Mouse (Mus musculus): ENCODE data around the gene Exd1.

Gene Exd1

GRCm38 (mm10) chr2:119547522-119548370 lies at the start of gene Exd1, which contains the start of gene Chp1:
TSS of gene Exd1 (minus strand) at chr2:119547627.
TSS of gene Chp1 (plus strand) at chr2:119547697.
- peak; percentile 99 to 100 for DNase-seq

GRCm38 (mm10) chr2:119596781-119597330 lies 49.4 kb upstream of the Exd1 start:
- peak; percentile 39 to 60 for DNase-seq

- no peak for DNase-seq
Observed at GRCm38 (mm10) chr2:119595308-119595707, 47.9 kb upstream of the Exd1 start.

DNA sequence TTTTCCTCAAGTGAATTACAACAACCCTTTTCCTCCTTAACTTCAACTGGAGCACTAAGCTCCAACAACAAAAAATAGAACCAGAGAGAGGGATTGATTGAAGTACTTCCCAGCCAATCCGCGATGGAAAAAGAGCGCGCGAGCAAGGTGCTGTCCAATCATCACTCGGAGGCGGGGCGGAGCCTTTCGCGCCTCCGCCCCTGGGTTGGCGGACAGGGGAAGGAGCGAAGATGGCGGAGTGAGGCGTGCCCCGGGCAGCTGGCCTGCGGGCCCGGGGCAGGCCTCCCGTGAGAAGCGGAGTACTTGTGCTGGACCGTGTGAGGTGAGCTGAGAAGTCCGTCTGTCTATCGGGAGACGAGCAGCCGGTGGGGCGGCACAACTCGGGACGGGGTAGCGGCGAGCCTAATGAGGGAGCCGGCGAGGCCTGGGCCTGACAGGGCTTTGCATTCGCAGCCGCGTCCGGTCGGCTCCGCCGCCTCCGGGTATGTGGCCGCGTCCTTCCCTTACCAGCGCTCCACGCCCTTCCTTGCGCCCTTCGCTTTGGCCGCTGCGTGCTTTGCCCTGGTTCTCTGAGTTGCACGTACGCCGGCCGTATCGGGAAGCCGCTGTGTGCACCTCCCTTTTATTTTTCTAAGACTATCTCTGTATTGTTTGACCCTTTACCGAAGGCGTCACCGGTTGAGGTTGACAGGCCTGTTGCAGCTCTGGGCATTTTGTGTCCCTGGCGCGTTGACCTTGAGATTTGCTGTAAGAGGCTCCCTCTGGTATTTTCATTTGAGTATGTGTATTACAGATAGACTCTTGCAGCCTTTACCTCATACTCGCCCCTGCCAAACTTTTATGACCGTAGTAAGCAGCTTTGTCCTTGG lies 46.9 kb upstream of the Exd1 start:
- peak; percentile 97 to 99 for DNase-seq

GRCm38 (mm10) chr2:119593765-119594112 lies 46.3 kb upstream of the Exd1 start:
- peak in 1 of 2 experiments; percentile 15 for DNase-seq

DNA sequence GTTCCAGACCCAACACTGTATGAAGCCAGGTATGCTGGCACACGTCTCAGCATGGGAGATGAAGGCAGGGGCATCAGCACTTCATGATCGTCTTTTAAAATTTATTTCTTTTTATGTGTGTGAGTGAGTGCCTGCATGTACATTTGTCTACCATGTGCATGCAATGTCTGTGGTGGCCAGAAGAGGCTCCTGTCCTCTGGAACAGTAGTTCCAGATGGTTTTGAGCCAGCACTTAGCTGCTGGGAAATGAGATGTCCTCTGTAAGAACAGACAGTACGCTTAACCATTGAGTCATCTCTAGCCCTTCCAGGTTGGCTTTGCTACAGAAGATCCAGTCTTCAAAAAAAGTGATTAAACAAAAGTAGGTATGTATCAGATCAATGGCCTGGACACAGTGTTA lies 43.8 kb upstream of the Exd1 start:
- DNase-seq = no peak

DNA sequence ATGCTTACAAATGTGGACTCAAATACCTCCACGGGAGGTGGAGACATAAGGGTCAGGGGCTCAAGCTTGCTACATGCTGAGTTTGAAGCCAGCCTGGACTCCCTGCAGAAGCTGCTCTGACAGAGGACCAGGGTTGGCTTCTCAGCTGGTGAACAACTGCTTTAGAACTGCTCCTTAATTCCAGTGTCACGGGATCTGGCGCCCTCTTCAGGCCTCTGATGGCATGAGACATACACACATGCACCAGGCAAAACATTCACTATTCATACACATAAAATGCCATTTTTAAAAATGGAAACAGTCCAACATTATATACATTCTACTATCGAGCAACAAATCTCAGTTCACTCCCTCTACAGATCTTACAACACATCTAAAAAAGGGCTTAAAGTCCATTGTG lies 40.0 kb upstream of the Exd1 start:
- DNase-seq = peak; percentile 43 to 66

- DNase-seq = no peak
Observed at GRCm38 (mm10) chr2:119584282-119584681, 36.9 kb upstream of the Exd1 start.

DNA sequence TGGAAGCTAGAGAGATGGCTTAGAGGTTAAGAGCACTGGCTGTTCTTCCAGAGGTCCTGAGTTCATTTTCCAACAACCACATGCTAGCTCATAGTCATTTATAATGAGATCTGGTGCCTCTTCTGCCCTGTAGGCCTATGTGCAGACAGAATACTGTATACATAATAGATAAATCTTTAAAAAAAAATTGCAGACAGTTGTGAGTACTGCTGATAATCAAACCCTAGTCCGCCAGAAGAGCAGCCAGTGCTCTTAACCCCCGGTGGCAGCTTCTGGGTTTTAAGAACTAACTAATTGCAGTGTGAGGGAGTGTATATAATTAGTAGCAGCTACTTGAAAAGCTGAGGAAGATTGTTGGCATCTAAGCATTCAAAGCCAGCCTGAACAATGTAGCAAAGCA lies 36.0 kb upstream of the Exd1 start:
- no peak for DNase-seq

DNA sequence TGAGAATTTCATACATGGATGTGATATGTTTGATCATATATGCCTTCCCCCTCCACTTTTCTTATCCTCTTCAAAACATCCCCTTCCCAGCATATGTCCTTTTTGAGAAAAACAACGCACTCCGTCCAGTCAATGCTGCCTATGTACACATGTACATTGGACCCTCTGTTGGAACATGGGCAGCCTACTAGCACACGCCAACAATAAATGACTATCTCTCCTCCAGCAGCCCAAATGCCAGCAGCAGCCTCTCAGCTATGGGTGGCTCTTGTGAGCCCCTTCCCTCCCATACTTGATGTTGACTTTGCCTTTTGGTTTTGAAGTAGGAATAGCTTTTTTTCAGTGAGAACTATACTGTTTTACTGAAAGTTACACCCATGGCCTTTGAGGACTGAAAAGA lies 34.1 kb upstream of the Exd1 start:
- DNase-seq = no peak

GRCm38 (mm10) chr2:119572471-119572870 lies 25.0 kb upstream of the Exd1 start:
- no peak for DNase-seq

DNA sequence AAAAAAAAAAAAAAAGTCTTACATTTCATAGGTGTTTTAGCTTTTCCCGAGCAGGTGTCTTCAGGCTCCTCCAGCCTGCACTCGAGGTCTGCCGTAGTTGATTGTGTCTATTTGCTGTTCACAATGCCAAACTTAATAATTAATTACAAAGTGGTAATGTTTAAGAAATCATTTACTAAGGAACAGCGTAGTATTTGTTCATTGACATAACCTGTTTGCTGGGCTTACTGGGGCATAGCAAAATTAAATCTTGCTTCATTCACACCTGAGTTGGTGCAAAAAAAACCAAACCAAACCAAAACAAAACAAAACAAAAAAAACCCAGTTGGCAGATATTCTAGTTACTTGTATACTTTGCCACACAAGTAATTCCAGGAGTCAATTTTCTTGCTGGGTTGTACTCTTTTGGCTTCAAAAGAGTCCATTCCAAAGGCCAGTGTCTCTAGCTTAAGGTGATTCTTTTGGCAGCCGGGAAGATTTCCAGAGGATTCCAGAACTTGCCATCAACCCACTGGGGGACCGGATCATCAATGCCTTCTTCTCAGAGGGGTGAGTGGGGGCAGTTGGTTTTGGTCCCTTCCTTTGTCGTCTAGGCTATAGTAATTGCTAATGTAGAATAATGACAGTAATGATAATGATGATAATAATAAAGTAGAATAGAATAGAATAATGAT lies 18.9 kb upstream of the Exd1 start:
- no peak for DNase-seq

DNA sequence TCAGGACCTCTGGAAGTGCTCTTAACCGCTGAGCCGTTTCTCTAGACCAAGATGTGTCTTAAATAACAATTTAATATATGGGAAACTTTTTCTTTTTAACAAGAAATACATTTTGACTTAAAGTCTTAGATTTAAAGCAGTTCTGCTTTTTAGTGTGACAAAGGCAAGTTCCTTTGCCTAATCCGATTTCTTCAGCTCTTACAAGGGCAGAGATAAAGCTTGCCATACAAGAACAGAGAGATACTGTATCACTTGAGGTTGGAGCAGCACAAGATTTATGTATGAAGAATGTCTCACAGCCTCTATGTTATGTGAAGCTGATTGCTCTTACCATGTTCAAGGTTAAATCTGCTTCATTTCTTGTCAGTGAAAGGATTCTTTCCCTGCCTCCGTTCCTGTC lies 17.9 kb upstream of the Exd1 start:
- no peak for DNase-seq

- no peak for DNase-seq
Observed at GRCm38 (mm10) chr2:119561794-119562193, 14.4 kb upstream of the Exd1 start.

DNA sequence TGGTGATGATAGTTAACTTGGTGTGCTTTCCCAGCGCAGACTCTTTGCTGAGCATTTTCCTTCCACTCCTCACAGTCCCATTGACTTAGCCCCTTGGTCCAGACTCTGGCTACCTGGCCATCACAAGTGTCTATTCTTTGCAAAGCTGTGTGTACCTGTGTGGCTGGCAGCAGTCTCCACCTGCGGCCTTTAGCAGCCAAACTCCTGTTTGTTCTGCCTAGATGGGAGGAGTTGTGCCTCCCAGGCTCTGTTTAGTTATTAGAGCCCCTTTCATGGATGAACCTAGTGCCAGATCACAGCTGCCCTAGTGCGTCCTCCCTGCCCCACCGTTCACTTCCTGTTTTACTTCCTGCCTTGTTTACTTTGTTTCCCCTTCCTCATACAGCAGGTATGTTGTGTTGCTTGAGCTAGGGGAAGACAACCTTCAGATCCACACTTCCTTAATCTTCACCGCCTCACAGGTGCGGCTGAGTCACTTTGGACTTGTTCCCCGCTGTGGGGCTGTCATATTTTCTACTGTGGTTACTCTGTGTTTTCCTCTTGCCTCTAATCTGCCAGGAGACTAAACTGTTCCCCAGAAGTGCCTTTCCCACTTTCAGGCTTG lies 11.4 kb upstream of the Exd1 start:
- peak in 1 of 2 experiments; percentile 21 for DNase-seq

- no peak for DNase-seq
Observed at GRCm38 (mm10) chr2:119558039-119558438, 10.6 kb upstream of the Exd1 start.

DNA sequence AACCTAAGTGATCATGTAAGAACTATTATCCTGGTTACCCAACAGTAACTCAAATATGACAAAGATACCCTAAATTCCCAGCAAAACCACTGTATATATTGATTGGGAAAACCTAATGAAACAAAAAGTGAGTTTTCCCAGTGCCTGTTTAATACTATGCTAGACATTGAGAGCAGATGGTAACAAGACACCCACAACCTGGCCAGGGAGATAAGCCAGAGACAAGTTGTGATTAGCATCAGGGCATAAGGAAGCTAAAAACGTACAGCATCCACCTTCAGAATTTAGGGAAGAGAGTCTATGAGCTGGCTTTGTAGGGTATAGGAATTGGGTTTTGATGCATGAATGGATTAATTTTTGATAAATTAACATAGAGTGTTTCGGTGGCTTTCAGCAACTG lies 2.3 kb upstream of the Exd1 start:
- DNase-seq = no peak

DNA sequence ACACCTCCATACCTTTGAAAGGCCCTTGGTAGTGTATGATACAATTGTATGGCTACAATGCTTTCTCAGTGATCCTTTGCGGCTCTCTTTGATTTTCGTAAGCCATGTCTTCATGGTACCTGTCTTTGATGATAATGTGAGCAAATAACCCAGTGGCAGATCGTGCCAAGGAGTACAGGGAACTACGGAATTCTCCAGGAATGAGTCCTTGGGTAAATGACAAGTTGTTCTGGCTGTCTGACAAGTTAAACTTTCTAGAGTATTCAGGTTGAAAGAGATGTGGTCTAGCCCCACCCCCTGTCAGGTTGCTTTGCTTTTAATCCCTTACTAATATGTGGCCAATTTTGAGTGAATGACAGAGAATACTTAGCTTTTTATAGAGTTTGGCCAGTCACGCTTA lies 1.3 kb upstream of the Exd1 start:
- no peak for DNase-seq

DNA sequence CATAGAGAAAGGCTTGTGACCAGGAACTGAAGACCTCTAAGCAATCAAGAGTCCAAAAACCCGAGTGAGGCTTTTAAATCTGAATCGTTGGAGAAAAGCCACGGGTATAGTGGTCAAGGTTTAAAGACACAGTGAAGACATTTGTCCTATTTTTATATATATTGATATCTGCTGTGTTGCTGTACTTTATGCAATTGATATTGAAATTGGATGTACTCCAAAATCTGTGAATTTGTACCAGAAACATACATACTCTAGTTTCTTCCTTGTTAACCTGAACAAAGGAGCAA lies 889 bp upstream of the Exd1 start:
- no peak for DNase-seq

DNA sequence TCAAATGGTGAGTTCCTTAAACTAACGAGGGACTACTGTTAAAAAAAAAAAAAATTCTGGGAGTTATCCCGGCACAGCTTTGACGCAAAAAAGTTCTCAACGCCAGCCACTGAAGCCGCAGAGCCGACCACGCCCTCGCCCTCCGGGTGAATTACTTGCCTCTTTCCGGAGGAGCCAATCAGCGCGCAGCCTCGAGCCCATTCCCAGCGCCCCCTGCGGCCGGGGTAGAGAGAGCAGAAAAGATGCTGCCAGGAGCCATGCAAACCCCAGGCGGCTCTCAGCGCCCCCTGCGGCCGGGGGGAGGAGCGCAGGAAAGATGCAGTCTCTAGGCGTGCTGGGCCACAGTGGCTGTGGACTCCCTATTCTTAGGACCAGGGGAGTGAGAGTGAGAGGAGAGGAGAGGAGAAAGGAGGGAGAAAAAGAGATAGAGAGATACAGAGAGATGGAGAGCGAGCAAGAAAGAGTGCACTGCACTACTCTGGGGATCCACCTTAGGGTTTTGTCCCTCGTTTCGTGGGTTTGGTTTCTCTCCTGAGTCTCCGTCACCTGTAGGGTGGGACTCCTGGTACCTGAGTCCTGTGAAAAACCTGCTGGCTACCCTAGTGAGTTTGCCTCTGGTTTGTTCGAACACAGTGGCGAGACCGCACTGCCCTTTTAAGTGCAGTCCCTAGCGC lies 442 bp downstream of the Exd1 start:
- DNase-seq = peak; percentile 72 to 84

- DNase-seq = no peak
Observed at GRCm38 (mm10) chr2:119543656-119544055, 3.8 kb downstream of the Exd1 start.

- peak in 1 of 2 experiments; percentile 53 for DNase-seq
Observed at GRCm38 (mm10) chr2:119542106-119542505, 5.3 kb downstream of the Exd1 start.

Measured in cerebellum, postnatal 25 days (tissue).